Mouse (Mus musculus): ENCODE results near the gene Trex1.

DNA sequence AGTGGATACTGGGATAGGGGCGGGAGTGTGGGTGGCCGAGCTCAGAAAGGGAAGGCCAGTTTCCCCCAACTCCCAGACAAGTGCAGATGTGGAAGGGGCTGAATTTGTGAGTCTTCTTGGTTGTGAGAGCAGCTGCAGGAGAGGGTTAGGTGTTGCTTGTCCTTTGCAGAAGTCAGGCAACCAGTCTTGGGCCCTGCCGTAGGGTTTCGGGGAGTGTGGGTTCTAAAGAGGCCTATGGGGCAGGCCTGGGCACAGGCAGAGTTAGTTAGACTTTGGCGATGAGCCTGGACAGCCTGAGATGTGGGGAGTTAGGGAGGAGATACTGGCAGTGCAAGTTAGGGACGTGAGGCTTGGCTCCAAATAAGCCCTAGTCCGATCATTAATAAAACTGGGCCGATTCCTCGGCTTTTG is 36.7 kb upstream of the Trex1 start:
- TF ChIP-seq CTCF (IDR thresholded peaks at IDR 0.05; ENCODE audit: low read depth) (no peak), EP300 (IDR thresholded peaks at IDR 0.05; ENCODE audit: low read depth) (no peak)
